Mouse (Mus musculus) midbrain, embryonic 12.5 days (tissue): ENCODE data around the gene St6galnac3. TPM values are rescaled to one million over a fixed set of nuclear protein-coding genes. Genes with fewer than 3 reads are reported as not detected.

Experiments used
- ATAC-seq: fragments of 200-750 bp; cut with Nextera tagmentation; 2 replicates; pipeline ENCODE4 v1.8.0; 2017; ENCODE audit warnings: low read depth, moderate TSS enrichment, moderate library complexity; ENCODE audit not compliant: low FRiP score
- H3K27ac ChIP-seq: fragments of 300-500 bp; sonication (generic); replicated peaks from 2 replicates; pipeline ENCODE4 v1.5.1; 2016; ENCODE audit warnings: mild to moderate bottlenecking
- H3K27me3 ChIP-seq: fragments of 300-500 bp; sonication (generic); 2 replicates; pipeline ENCODE4 v1.6.1; 2016; ENCODE audit warnings: mild to moderate bottlenecking
- H3K36me3 ChIP-seq: fragments of 300-500 bp; sonication (generic); 2 replicates; pipeline ENCODE4 v1.6.1; 2016
- H3K4me1 ChIP-seq: fragments of 300-500 bp; sonication (generic); 2 replicates; pipeline ENCODE4 v1.6.1; 2016
- H3K4me2 ChIP-seq: fragments of 300-500 bp; sonication (generic); replicated peaks from 2 replicates; pipeline ENCODE4 v1.6.1; 2016; ENCODE audit warnings: mild to moderate bottlenecking, moderate library complexity
- H3K4me3 ChIP-seq: fragments of 300-500 bp; sonication (generic); 2 replicates; pipeline ENCODE4 v1.5.1; 2016; ENCODE audit warnings: mild to moderate bottlenecking
- H3K9ac ChIP-seq: fragments of 300-500 bp; sonication (generic); replicated peaks from 2 replicates; pipeline ENCODE4 v1.6.1; 2016; ENCODE audit warnings: mild to moderate bottlenecking, moderate library complexity
- H3K9me3 ChIP-seq: fragments of 300-500 bp; sonication (generic); 2 replicates; pipeline ENCODE4 v1.6.1; 2016; ENCODE audit warnings: mild to moderate bottlenecking
- WGBS: fragments of 180-500 bp; shearing (Covaris S2); methylation state at CpG from one replicate; pipeline ENCODE4 v1.1.7; 2016; 5-methylcytosine and 5-hydroxymethylcytosine counted together
- polyA plus RNA-seq: library from polyadenylated mRNA; unstranded; fragments of >200 nt; fragmentation: Nextera tagmentation; extraction: Ambion mirVana; gene quantifications from 2 replicates; pipeline ENCODE4 v1.2.1, GENCODE M21; 2016

The St6galnac3 gene
- polyA plus RNA-seq, 1 experiment from 2014 or later = 28.5 TPM

DNA sequence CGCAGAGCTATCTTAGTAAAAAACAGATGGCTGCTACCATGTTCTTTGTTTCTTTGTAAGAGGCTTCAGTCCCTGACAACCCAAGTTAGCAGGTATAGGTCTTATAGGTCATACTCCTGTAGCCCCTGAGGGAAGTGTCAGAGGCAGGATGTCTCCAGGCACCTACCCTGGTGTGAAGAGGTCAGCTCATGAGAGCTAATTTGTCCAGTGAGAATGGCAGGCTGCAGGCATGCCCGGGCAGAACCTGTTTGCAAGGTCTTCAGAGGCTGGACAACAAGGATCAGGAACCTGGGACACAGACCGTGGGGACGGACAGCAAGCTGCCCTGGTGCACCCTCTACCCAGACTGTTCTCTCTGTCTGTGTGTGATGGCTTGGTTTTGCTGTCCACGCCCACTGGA, 482.4 kb downstream of the St6galnac3 start:
- Histone ChIP-seq H3K9me3 (no peaks in the 10 kb centered on the region), H3K4me3 (no peak overlapping the region), H3K9ac (no peak overlapping the region), H3K27ac (no peak overlapping the region), H3K4me1 (peaks cover 8% of the 10 kb centered on the region; the same call in 1 of the 2 replicates), H3K27me3 (no peaks in the 10 kb centered on the region), H3K36me3 (no peaks in the 10 kb centered on the region), H3K4me2 (no peak overlapping the region)
- no peak for ATAC-seq
- WGBS = 75% methylated on average over 5 of the region's 5 CpGs

DNA sequence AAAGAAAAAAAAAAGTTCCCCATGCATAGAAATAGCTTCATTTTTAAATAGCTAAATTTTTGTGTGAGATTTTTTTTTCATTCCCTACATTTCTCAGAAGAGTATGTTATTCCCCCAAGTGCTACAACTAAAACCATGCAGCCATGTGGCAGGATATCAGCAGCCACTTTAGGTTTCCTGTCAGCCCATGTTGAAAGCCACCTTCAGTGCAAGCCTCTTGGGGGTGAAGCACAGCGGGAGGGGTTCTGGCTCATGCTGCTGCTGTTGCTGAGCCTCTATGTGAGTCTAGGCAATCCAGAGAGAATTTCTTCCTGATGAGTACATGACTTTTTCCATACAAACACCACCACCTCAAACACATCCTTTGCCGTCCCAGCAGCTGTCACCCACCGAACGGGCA, 483.8 kb downstream of the St6galnac3 start:
- no peak for ATAC-seq
- H3K27ac ChIP-seq = no peak overlapping the region
- no peak overlapping the region for H3K4me3 ChIP-seq
- H3K36me3 ChIP-seq = no peaks in the 10 kb centered on the region
- no peaks in the 10 kb centered on the region for H3K27me3 ChIP-seq
- H3K9ac ChIP-seq = no peak overlapping the region
- peaks cover 8% of the 10 kb centered on the region; the same call in 1 of the 2 replicates for H3K4me1 ChIP-seq
- 87% methylated on average over 4 of the region's 4 CpGs for WGBS
- no peak overlapping the region for H3K4me2 ChIP-seq
- no peaks in the 10 kb centered on the region for H3K9me3 ChIP-seq

- 68% methylated on average over 4 of the region's 4 CpGs for WGBS
- peaks cover 8% of the 10 kb centered on the region; the same call in 1 of the 2 replicates for H3K4me1 ChIP-seq
- no peak for ATAC-seq
- H3K4me2 ChIP-seq = no peak overlapping the region
- H3K27me3 ChIP-seq = no peaks in the 10 kb centered on the region
- no peaks in the 10 kb centered on the region for H3K36me3 ChIP-seq
- H3K9me3 ChIP-seq = no peaks in the 10 kb centered on the region
- no peak overlapping the region for H3K9ac ChIP-seq
- no peak overlapping the region for H3K4me3 ChIP-seq
- H3K27ac ChIP-seq = no peak overlapping the region
Measured at GRCm38 (mm10) chr3:153240366-153240765, 484.6 kb downstream of the St6galnac3 start.

GRCm38 (mm10) chr3:153238381-153238780, 486.6 kb downstream of the St6galnac3 start:
- Histone ChIP-seq H3K4me2 (no peak overlapping the region), H3K36me3 (no peaks in the 10 kb centered on the region), H3K27ac (no peak overlapping the region), H3K9ac (no peak overlapping the region), H3K4me3 (no peak overlapping the region), H3K27me3 (no peaks in the 10 kb centered on the region), H3K4me1 (peaks cover 10% of the 10 kb centered on the region; the same call in 1 of the 2 replicates), H3K9me3 (no peaks in the 10 kb centered on the region)
- ATAC-seq = no peak
- 94% methylated on average over 10 of the region's 10 CpGs for WGBS

DNA sequence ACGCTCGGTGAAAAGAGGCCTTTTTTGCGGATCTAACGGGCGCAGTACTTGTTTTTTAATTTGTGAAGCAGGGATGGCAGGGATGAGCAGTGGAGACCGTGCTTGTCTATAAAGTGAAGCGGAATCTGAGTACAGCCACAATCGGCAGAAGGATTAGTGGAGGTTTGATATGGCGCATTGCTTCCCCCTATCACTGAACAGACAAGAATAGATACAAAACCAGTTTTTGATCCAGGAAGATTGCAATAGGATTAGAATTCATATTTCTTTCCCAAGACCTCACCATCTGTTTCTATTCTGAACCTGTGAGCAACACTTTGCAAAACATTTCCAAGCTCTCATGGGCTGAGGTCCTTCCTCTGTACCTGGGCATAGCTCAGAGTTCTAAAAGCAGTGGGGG, 488.7 kb downstream of the St6galnac3 start:
- Histone ChIP-seq H3K27me3 (no peaks in the 10 kb centered on the region), H3K4me2 (no peak overlapping the region), H3K9ac (no peak overlapping the region), H3K27ac (no peak overlapping the region), H3K4me1 (0 out of 2 replicates have a peak, but pooled peaks cover 2% of the 10 kb centered on the region), H3K36me3 (no peaks in the 10 kb centered on the region), H3K4me3 (no peak overlapping the region), H3K9me3 (no peaks in the 10 kb centered on the region)
- ATAC-seq = no peak
- 85% methylated on average over 9 of the region's 9 CpGs for WGBS

DNA sequence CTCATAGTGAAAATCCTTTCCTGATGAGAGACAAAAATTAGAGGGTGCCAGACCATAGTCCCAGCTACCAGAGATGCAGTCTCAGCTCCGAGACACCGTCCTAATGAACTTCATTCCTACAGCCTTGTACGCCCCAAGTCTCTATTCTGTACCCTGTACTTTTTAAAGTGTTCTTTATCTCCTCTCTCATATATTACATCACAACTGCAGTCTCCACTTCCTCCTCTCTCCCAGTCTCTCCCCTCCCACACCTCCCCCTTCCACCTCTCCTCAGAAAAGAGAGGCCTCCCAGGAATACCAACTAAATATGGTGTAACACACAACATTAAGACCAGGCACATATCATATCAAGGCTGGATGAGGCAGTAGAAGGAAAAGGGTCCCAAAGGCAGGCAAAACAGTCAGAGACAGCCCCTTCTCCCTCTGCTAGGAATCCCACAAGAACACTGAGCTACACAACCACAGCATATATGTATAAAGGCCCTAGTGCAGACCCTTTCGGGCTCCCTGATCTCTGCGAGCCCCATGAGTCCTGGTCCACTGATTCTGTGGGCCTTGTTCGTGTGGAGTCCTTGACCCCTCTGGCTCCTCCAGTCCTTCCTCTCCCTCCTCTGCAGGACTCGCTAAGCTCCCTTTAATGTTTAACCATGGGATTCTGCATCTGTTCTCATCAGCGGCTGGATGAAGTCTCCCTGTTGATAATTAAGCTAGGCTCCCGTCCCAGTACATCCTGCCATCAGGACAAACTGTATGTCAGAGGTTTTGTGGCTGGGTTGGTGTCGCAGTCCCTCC, 502.2 kb downstream of the St6galnac3 start:
- ATAC-seq = no peak
- Histone ChIP-seq H3K27ac (no peak overlapping the region), H3K36me3 (no peaks in the 10 kb centered on the region), H3K4me3 (no peak overlapping the region), H3K9ac (no peak overlapping the region), H3K27me3 (no peaks in the 10 kb centered on the region), H3K4me1 (no peaks in the 10 kb centered on the region), H3K4me2 (no peak overlapping the region), H3K9me3 (no peaks in the 10 kb centered on the region)
- WGBS = 83% methylated on average over 10 of the region's 10 CpGs

DNA sequence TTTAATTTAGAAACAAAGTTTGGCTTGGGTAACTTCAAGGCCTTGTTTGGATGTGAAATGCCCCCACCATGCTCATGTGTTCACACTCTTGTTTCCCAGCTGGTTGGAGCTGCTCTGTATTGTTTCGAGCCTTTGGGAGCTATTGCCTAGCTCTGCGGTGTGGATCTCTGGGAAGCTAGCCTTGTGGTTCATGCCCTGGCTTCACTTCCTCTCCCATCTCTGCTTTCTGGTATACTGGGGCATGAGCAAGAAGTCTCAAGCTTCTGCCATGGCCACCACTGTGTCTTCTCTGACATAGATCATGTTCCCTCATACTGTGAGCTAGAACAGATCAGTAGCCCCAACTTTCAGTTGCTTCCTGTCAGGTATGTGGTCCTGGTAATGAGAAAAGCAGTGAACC, 505.6 kb downstream of the St6galnac3 start:
- no peaks in the 10 kb centered on the region for H3K27me3 ChIP-seq
- no peaks in the 10 kb centered on the region for H3K36me3 ChIP-seq
- H3K4me2 ChIP-seq = no peak overlapping the region
- H3K4me3 ChIP-seq = no peak overlapping the region
- H3K27ac ChIP-seq = no peak overlapping the region
- 96% methylated on average over 2 of the region's 2 CpGs for WGBS
- ATAC-seq = no peak
- H3K4me1 ChIP-seq = no peaks in the 10 kb centered on the region
- H3K9me3 ChIP-seq = no peaks in the 10 kb centered on the region; the same call in 1 of the 2 replicates
- H3K9ac ChIP-seq = no peak overlapping the region

DNA sequence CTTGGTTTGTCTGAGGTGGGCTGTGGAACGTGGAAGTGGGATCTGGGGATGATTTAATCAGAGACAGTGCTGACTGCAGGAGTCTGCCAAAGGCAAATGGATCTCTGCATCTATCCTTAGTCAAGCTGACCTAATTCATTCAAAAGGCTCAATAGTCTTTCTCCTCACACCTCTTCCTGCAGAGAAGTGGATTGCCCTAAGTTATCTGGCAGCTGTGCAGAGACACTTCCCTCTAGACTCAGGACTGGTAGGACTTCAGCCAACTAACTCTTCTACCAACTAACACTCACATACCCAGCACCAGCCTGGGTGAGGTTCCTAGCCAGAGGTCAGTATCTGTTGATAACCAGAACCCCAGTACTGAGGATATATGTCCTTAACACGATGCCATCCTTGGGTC, 516.8 kb downstream of the St6galnac3 start:
- Histone ChIP-seq H3K9ac (no peak overlapping the region), H3K36me3 (no peaks in the 10 kb centered on the region), H3K4me3 (no peak overlapping the region), H3K9me3 (no peaks in the 10 kb centered on the region), H3K27me3 (no peaks in the 10 kb centered on the region), H3K4me2 (no peak overlapping the region), H3K4me1 (no peaks in the 10 kb centered on the region), H3K27ac (no peak overlapping the region)
- WGBS = 80% methylated on average over 2 of the region's 2 CpGs
- ATAC-seq = no peak

DNA sequence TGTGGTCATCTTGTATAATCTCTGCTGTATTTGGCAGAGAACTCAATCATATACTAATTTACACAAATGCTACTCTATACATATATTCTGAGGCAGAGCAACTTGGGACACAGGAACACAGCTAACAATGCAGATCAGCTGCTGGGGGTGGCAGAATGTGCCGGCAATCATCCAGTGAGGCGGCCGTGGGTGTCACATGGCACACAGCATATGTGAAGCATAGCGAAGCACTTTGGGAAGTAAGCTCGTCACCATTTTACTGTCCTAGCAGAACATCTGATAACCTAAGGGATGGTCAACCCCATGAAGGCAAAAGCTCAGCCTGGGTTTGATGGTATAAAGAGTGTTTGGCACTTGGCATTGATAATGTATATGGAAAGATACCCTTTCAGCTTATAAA, 520.9 kb downstream of the St6galnac3 start:
- Histone ChIP-seq H3K9ac (no peak overlapping the region), H3K27ac (no peak overlapping the region), H3K9me3 (no peaks in the 10 kb centered on the region), H3K4me1 (no peaks in the 10 kb centered on the region), H3K36me3 (no peaks in the 10 kb centered on the region), H3K27me3 (no peaks in the 10 kb centered on the region), H3K4me3 (no peak overlapping the region), H3K4me2 (no peak overlapping the region)
- ATAC-seq = no peak
- WGBS = 91% methylated on average over 5 of the region's 5 CpGs

DNA sequence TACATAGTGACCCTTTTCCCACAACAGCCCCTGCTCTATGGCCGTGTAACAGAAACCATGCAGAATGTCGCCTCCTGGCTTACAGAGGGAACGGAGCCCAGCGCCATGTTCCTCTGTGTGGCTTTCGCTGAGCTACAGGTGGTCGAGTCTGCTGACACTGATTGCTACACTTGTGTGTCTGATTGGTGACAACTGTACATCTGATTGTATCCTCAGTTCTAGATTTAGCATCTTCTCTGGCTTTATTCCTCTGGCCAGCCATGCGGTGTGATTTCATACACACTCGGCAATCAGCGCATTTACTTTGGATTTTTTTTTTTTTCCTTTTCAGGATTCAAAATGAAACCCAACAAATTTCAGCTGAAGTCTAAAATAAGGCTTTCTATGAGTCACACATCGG, 523.1 kb downstream of the St6galnac3 start:
- H3K9me3 ChIP-seq = no peaks in the 10 kb centered on the region
- WGBS = 90% methylated on average over 10 of the region's 10 CpGs
- no peak overlapping the region for H3K4me3 ChIP-seq

DNA sequence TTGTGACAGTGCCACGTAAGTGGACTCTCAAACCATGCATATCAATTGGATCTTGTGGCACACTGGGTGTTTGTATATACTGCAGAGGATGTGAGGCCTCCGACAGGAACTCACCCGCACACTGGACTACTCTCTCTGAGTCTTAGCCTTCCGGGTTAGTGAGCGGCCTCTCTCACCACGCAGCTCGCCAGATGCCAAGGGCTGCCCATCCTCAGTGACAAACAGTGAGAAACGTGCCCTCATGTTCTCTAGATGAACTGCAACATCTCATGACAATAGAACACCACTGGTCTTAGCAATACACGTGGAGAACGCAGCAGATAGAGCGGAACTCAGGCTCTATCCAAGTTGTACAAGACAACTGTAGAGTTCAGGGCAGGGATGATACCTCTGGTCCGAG, 524.2 kb downstream of the St6galnac3 start:
- Histone ChIP-seq H3K9me3 (no peaks in the 10 kb centered on the region), H3K4me3 (no peak overlapping the region), H3K4me2 (no peak overlapping the region), H3K27ac (no peak overlapping the region), H3K27me3 (no peaks in the 10 kb centered on the region), H3K4me1 (no peaks in the 10 kb centered on the region), H3K9ac (no peak overlapping the region), H3K36me3 (no peaks in the 10 kb centered on the region)
- ATAC-seq = no peak
- 91% methylated on average over 12 of the region's 12 CpGs for WGBS

More for the DNA sequence above, 523.1 kb downstream of the St6galnac3 start:
- Histone ChIP-seq H3K4me1 (no peaks in the 10 kb centered on the region), H3K27ac (no peak overlapping the region), H3K9ac (no peak overlapping the region), H3K27me3 (no peaks in the 10 kb centered on the region), H3K36me3 (no peaks in the 10 kb centered on the region), H3K4me2 (no peak overlapping the region)
- ATAC-seq = no peak

GRCm38 (mm10) chr3:153200076-153200475, 524.9 kb downstream of the St6galnac3 start:
- H3K36me3 ChIP-seq = no peaks in the 10 kb centered on the region
- H3K4me1 ChIP-seq = no peaks in the 10 kb centered on the region
- H3K9me3 ChIP-seq = no peaks in the 10 kb centered on the region
- no peaks in the 10 kb centered on the region for H3K27me3 ChIP-seq
- ATAC-seq = no peak
- H3K4me2 ChIP-seq = no peak overlapping the region
- no peak overlapping the region for H3K27ac ChIP-seq
- WGBS = 95% methylated on average over 11 of the region's 11 CpGs
- no peak overlapping the region for H3K9ac ChIP-seq
- H3K4me3 ChIP-seq = no peak overlapping the region

DNA sequence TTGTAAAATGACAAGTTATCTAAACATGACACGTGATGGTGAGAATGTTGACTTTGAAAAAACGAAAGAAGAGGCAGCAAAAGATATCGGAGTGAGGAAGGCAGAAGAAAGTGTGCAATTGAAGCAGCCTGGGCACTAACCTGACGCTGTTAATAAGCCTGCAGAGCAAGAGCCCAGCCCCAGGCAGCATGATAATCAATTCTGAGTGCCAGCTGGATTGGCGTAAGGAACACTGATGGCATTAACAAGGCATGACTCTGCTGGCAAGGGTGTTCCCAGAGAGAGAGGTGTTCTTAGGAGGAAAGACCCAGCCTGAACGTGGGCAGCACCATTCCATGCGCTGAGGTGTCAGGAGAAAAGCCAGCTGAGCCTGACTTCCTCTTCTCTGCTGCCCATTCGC, 525.7 kb downstream of the St6galnac3 start:
- no peaks in the 10 kb centered on the region for H3K27me3 ChIP-seq
- no peak overlapping the region for H3K4me3 ChIP-seq
- no peak overlapping the region for H3K4me2 ChIP-seq
- no peak overlapping the region for H3K27ac ChIP-seq
- H3K9ac ChIP-seq = no peak overlapping the region
- WGBS = 85% methylated on average over 8 of the region's 8 CpGs
- ATAC-seq = no peak
- no peaks in the 10 kb centered on the region for H3K9me3 ChIP-seq
- H3K36me3 ChIP-seq = no peaks in the 10 kb centered on the region
- no peaks in the 10 kb centered on the region for H3K4me1 ChIP-seq
